Mouse (Mus musculus): ENCODE results near the gene Gna11. TPM values are rescaled to one million over a fixed set of nuclear protein-coding genes. Genes with fewer than 3 reads are reported as not detected.

Gna11 gene
- polyA plus RNA-seq, 1 experiment from 2014 or later: 57.4 TPM

GRCm38 (mm10) chr10:81571501-81571876 is 26.5 kb upstream of the Gna11 start:
- Histone ChIP-seq H3K4me1 (ENCODE audit: control insufficient read depth in 2 of 2, insufficient read depth in 2 of 2, low read length in 2 of 2) (peaks cover 40 to 45% of the 10 kb centered on the region in 2 experiments), H3K9me3 (ENCODE audit: control insufficient read depth, low read length) (no peaks in the 10 kb centered on the region), H3K27me3 (ENCODE audit: control insufficient read depth, insufficient read depth, low read length) (no peaks in the 10 kb centered on the region), H3K27ac (replicated peaks in 1 of 2; ENCODE audit: control insufficient read depth in 1 of 2, insufficient read depth in 1 of 2, low read depth in 2 of 2, low read length in 2 of 2) (peak overlapping the region; percentile 82 to 89), H3K9ac (ENCODE audit: low read length) (peak overlapping the region; percentile 72), H3K4me2 (ENCODE audit: low read length) (peak overlapping the region; percentile 75), H3K36me3 (ENCODE audit: control insufficient read depth, insufficient read depth, low read length) (peaks cover 9% of the 10 kb centered on the region), H3K4me3 (ENCODE audit: control insufficient read depth in 1 of 2, insufficient read depth in 1 of 2, low read depth in 1 of 2, low read length in 2 of 2) (peak overlapping the region; percentile 44 to 49)
- under 1% methylated on average over 18 of the region's 18 CpGs for WGBS
- peak; percentile 88 for ATAC-seq (ENCODE audit: insufficient number of reproducible peaks, insufficient read depth, low FRiP score, low read depth)

- under 1% methylated on average over 31 of the region's 34 CpGs for WGBS
- peaks cover 14% of the 10 kb centered on the region for H3K36me3 ChIP-seq (ENCODE audit: control insufficient read depth, insufficient read depth, low read length)
- peak overlapping the region; percentile 72 for H3K9ac ChIP-seq (ENCODE audit: low read length)
- no peaks in the 10 kb centered on the region for H3K9me3 ChIP-seq (ENCODE audit: control insufficient read depth, low read length)
- H3K4me3 ChIP-seq (ENCODE audit: control insufficient read depth in 1 of 2, insufficient read depth in 1 of 2, low read depth in 1 of 2, low read length in 2 of 2): peak overlapping the region; percentile 44 to 49
- no peaks in the 10 kb centered on the region for H3K27me3 ChIP-seq (ENCODE audit: control insufficient read depth, insufficient read depth, low read length)
- H3K27ac ChIP-seq (replicated peaks in 1 of 2; ENCODE audit: control insufficient read depth in 1 of 2, insufficient read depth in 1 of 2, low read depth in 2 of 2, low read length in 2 of 2): peak overlapping the region; percentile 82 to 89
- peak; percentile 48 for ATAC-seq (ENCODE audit: insufficient number of reproducible peaks, insufficient read depth, low FRiP score, low read depth)
- peak overlapping the region; percentile 75 for H3K4me2 ChIP-seq (ENCODE audit: low read length)
- peaks cover 40 to 44% of the 10 kb centered on the region in 2 experiments for H3K4me1 ChIP-seq (ENCODE audit: control insufficient read depth in 2 of 2, insufficient read depth in 2 of 2, low read length in 2 of 2)
Measured at GRCm38 (mm10) chr10:81570831-81571500, 26.0 kb upstream of the Gna11 start.

GRCm38 (mm10) chr10:81570238-81570800 is 25.3 kb upstream of the Gna11 start:
- peaks cover 21% of the 10 kb centered on the region for H3K36me3 ChIP-seq (ENCODE audit: control insufficient read depth, insufficient read depth, low read length)
- peaks cover 35 to 38% of the 10 kb centered on the region in 2 experiments for H3K4me1 ChIP-seq (ENCODE audit: control insufficient read depth in 2 of 2, insufficient read depth in 2 of 2, low read length in 2 of 2)
- 8% methylated on average over 9 of the region's 11 CpGs for WGBS
- ATAC-seq (ENCODE audit: insufficient number of reproducible peaks, insufficient read depth, low FRiP score, low read depth): no peak
- no peaks in the 10 kb centered on the region for H3K9me3 ChIP-seq (ENCODE audit: control insufficient read depth, low read length)
- peak overlapping the region; percentile 77 to 82 for H3K27ac ChIP-seq (replicated peaks in 1 of 2; ENCODE audit: control insufficient read depth in 1 of 2, insufficient read depth in 1 of 2, low read depth in 2 of 2, low read length in 2 of 2)
- no peaks in the 10 kb centered on the region for H3K27me3 ChIP-seq (ENCODE audit: control insufficient read depth, insufficient read depth, low read length)
- H3K4me3 ChIP-seq (ENCODE audit: control insufficient read depth in 1 of 2, insufficient read depth in 1 of 2, low read depth in 1 of 2, low read length in 2 of 2): peak overlapping the region; percentile 38 to 44
- H3K4me2 ChIP-seq (ENCODE audit: low read length): peak overlapping the region; percentile 75
- H3K9ac ChIP-seq (ENCODE audit: low read length): peak overlapping the region; percentile 72

GRCm38 (mm10) chr10:81569507-81570237 is 24.7 kb upstream of the Gna11 start:
- H3K4me3 ChIP-seq (ENCODE audit: control insufficient read depth in 1 of 2, insufficient read depth in 1 of 2, low read depth in 1 of 2, low read length in 2 of 2): no peak overlapping the region
- no peaks in the 10 kb centered on the region for H3K9me3 ChIP-seq (ENCODE audit: control insufficient read depth, low read length)
- no peak overlapping the region for H3K4me2 ChIP-seq (ENCODE audit: low read length)
- H3K36me3 ChIP-seq (ENCODE audit: control insufficient read depth, insufficient read depth, low read length): peaks cover 27% of the 10 kb centered on the region
- 65% methylated on average over 9 of the region's 9 CpGs for WGBS
- no peak for ATAC-seq (ENCODE audit: insufficient number of reproducible peaks, insufficient read depth, low FRiP score, low read depth)
- H3K9ac ChIP-seq (ENCODE audit: low read length): peak overlapping the region; percentile 64; the same call in 1 of the 2 replicates
- no peaks in the 10 kb centered on the region for H3K27me3 ChIP-seq (ENCODE audit: control insufficient read depth, insufficient read depth, low read length)
- H3K27ac ChIP-seq (replicated peaks in 1 of 2; ENCODE audit: control insufficient read depth in 1 of 2, insufficient read depth in 1 of 2, low read depth in 2 of 2, low read length in 2 of 2): peak overlapping the region; percentile 81 to 82
- H3K4me1 ChIP-seq (ENCODE audit: control insufficient read depth in 2 of 2, insufficient read depth in 2 of 2, low read length in 2 of 2): peaks cover 33 to 42% of the 10 kb centered on the region in 2 experiments

- H3K27me3 ChIP-seq (ENCODE audit: control insufficient read depth, insufficient read depth, low read length): no peaks in the 10 kb centered on the region
- WGBS: 10% methylated on average over 16 of the region's 16 CpGs
- peak overlapping the region; percentile 53 for H3K4me2 ChIP-seq (ENCODE audit: low read length)
- peaks cover 40 to 53% of the 10 kb centered on the region in 2 experiments for H3K4me1 ChIP-seq (ENCODE audit: control insufficient read depth in 2 of 2, insufficient read depth in 2 of 2, low read length in 2 of 2)
- H3K4me3 ChIP-seq (ENCODE audit: control insufficient read depth in 1 of 2, insufficient read depth in 1 of 2, low read depth in 1 of 2, low read length in 2 of 2): no peak overlapping the region
- ATAC-seq (ENCODE audit: insufficient number of reproducible peaks, insufficient read depth, low FRiP score, low read depth): peak; percentile 14; the same call in 1 of the 2 replicates
- peak overlapping the region; percentile 81 to 82 for H3K27ac ChIP-seq (replicated peaks in 1 of 2; ENCODE audit: control insufficient read depth in 1 of 2, insufficient read depth in 1 of 2, low read depth in 2 of 2, low read length in 2 of 2)
- H3K9ac ChIP-seq (ENCODE audit: low read length): peak overlapping the region; percentile 65
- H3K36me3 ChIP-seq (ENCODE audit: control insufficient read depth, insufficient read depth, low read length): peaks cover 38% of the 10 kb centered on the region
- no peaks in the 10 kb centered on the region for H3K9me3 ChIP-seq (ENCODE audit: control insufficient read depth, low read length)
Measured at GRCm38 (mm10) chr10:81568381-81569191, 23.6 kb upstream of the Gna11 start.

- no peak overlapping the region for H3K27ac ChIP-seq (replicated peaks in 1 of 2; ENCODE audit: control insufficient read depth in 1 of 2, insufficient read depth in 1 of 2, low read depth in 2 of 2, low read length in 2 of 2)
- no peaks in the 10 kb centered on the region for H3K27me3 ChIP-seq (ENCODE audit: control insufficient read depth, insufficient read depth, low read length)
- ATAC-seq (ENCODE audit: insufficient number of reproducible peaks, insufficient read depth, low FRiP score, low read depth): no peak
- H3K4me3 ChIP-seq (ENCODE audit: control insufficient read depth in 1 of 2, insufficient read depth in 1 of 2, low read depth in 1 of 2, low read length in 2 of 2): no peak overlapping the region
- peaks cover 61% of the 10 kb centered on the region for H3K36me3 ChIP-seq (ENCODE audit: control insufficient read depth, insufficient read depth, low read length)
- WGBS: 44% methylated on average over 20 of the region's 20 CpGs
- H3K4me1 ChIP-seq (ENCODE audit: control insufficient read depth in 2 of 2, insufficient read depth in 2 of 2, low read length in 2 of 2): peaks cover 45 to 70% of the 10 kb centered on the region in 2 experiments
- H3K9ac ChIP-seq (ENCODE audit: low read length): no peak overlapping the region
- no peak overlapping the region for H3K4me2 ChIP-seq (ENCODE audit: low read length)
- H3K9me3 ChIP-seq (ENCODE audit: control insufficient read depth, low read length): no peaks in the 10 kb centered on the region
Measured at GRCm38 (mm10) chr10:81565257-81566228, 20.6 kb upstream of the Gna11 start.
